Mouse (Mus musculus): ENCODE results near the gene Ndufa4l2.

The Ndufa4l2 gene

DNA sequence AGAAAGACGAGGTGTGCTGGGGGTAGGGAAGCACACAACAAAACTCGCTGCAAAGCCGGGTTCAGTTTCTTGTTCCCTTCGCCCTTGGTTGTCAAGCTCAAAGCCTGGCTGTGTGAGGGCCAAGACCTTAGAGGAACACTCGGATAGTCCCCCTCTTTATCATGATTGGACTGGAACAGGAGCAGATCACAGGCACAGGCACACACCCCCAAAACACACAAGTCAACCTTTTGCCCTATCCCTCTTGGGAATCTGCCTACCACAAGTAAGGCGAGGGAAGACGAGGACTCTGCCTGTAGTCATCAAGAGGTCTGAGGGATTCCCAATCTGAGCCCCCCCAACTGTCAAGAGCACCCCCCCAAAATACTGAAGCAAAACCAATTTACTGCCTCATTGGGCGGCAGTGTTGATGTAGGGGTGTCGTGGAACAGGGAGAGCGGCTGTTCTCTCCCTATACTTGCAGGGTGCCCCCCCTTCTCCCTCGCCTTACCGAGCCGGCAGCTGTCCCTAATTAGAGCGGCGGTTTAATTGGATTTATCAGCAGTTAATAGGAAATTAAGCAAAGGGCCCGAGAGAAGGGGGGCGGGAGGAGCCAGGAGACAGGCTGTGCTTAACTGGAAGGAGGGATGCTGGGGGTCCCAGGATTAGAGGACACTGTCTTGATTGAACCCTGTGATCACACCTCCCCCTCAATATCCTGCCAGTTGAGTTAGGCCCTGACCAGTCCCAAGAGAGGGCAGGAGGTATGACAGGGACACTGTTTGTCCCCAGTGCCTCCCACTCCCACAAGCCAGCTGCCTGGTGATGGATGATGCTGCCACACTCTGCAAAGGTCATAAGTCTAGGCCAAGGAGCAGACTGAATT is 4.7 kb upstream of the Ndufa4l2 start:
- DNase-seq (ENCODE audit: low spot score), result no peak

DNA sequence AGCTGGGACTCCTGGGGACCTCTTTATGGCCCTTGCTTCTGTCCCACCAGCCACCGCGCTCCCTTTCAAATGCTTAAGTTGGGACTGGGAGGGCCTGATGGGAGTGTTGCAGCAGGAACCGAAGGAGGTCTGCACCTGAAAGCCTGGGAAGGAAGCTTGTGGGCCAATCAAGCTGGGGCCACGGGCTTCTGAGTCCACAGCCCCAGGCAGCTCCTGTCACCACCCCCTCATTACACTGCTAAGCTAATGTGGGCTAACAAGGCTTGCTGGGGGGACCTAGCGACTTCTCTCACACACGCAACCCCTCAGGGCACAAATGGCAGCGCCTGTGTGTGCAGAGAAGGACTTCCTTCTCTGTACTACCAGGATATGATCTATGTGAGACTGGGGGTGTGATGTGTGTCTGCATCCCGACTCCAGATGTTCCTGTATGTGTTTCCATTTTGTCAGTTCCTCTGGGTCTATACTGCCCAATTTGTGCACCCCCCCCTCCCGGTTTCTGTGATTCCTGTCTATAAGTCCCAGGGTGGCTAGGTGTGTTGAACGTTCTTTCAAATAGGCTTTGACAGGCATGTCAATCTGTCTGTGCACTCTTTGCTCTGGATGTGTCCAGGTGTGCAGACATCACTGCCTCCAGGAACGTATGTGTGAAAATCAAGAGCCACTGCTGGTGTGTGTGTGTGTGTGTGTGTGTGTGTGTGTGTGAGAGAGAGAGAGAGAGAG is 3.7 kb upstream of the Ndufa4l2 start:
- DNase-seq (ENCODE audit: low spot score), result no peak

DNA sequence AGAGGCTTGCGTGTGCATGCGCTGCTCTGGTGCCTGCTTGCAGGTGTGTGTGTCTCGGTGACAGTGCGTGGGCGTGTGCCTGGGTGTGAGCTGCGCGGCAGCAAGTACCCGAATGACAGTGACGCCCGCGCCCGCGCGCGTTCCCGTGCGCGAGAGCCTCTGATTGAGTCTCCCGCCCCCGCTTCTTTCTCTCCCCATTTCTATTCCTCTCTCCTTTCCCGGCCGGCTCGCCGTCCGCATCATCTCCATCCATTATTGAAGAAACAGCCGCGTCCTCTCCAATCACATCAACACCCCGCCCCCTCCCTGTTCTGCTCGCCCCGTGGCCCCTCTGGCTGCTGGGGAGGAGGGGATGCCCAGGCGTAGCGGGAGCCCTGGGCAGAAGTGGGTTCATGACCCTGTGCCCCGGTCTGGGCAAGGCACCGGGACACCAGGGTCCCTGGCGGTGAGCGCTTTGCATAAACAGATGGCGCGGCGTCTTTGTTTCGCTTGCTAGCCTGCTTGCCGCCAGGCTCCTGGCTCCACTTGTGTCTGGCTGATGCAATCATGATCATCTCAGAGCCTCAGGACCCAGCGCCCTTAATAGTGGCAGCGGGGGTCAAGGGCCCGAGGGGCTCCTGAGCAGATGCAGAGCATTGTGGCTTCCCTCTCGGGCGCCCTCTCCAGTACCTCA is 3.0 kb upstream of the Ndufa4l2 start:
- peak; percentile 56 for DNase-seq (ENCODE audit: low spot score)

DNA sequence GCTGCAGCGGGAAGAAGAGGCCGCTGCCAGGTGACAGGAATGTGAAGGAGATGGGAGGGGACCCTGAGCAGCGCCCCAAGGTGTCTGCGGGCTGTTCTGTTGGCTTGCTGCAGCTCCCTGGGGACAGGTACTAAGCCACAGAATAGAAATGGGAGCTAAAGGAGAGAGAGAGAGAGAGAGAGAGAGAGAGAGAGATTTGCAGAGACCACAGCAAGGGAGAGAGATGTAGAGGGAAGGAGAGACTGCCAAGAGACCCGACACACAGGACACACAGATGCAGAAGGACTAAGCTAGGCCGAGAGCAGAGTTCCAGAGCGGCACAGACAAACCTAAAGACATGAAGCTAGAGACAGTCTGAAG is 2.5 kb upstream of the Ndufa4l2 start:
- DNase-seq (ENCODE audit: low spot score), result no peak

DNA sequence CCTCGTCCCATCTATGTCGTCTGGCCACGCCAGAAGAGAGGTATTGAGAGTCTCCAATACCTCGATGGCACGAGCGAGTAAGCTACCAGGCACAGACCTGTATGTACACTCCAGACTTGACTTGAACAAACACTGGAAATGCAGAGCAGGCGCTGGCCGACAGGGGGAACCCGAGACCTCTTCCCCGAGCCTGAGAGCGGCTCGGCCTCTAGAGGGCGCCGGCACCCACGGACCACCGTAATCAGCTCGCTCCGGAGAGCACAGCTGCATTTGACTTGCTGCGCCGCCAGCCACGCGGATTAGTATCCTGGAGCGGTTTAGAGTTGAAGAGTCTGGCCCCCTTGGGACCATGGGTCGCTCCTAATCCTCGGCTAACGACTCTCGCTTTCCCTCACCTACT is 2.0 kb upstream of the Ndufa4l2 start:
- peak; percentile 96 for DNase-seq (ENCODE audit: low spot score)

DNA sequence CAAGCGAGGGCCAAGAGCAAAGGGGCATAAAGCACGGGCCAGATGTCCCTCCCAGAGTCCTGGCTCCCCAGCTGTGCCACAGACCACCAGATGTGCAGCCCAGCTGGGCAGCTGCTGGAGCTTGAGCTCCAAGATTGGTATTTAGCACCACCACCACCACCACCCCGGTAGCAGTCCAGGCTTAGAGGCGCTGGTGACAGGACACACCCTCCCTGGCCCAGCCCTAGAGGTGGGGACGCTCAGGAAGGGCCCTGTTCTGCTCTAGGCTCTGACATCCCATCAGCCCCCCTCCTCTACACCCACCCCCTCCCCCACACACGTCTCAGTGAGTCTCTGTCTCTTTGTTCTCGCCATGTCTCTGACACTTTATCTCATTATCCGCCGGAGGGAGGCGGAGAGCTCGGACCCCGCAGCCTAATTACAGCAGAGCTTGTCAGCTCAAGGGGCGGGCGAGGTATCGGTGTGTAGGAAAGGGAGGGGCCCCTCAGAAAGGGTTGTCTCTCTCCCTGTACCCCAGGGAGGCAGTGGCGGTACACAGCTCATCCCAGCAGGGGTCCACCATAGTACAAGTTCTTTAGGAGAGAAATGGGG is 1.2 kb upstream of the Ndufa4l2 start:
- no peak for DNase-seq (ENCODE audit: low spot score)

DNA sequence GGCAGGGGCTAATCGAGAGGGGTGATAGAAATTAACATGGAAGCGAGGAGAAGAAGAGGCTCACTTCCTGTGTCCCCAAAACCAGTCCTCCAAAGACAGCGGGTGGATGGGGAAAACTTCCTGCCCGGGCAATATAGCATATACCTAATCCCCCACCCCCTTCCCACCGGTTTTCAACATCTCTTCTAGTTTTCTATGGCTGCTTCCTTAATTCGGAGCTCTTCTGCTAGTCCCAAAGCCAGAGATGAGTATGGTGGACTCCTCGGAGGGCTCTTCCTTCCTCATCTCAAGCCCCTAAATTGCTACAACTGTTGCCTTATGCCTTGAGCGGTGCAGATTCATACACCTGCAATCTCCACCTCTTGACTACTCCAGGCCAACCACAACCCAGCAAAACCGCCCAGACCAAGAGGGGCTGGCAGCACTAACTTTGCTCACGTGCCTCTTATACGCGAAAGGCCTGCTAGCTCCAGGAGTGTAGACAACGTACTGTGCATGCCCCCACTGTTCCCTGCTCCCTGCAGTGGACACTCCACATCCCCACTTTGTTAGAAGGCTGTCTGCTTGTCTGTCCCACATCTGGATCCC is 562 bp upstream of the Ndufa4l2 start:
- DNase-seq (ENCODE audit: low spot score), result no peak

DNA sequence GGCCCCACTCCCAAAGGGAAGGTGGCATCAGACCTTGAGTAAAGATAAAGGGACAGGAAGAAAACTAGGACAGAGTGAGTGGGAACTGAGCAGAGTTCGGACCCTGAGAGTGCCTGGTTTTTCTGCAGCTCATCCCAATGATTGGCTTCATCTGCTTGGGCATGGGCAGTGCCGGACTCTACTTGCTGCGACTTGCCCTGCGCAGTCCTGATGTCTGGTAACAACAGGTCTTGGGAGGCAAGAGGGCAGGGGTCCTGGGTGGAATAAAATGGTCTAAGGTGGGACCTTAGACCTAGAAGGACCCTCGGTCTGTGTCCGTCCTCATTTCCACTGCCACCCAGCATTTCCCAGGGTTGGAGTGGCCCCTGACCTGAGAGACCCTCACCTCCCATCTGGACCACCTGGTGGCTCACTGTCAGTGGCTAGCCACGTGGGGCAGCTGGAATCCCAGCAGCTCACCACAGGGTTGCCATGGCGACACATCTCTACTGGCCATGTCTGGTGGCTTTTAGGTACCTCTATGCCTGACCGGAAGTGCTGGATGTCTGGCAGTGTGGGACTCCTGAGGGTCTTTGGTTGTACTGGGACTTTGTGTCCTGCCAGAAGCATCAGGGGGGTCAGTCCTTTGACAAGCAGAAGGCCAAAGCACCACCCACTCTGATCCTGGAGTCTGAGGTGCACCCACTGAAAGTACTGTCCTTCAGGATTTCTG is 660 bp downstream of the Ndufa4l2 start:
- no peak for DNase-seq (ENCODE audit: low spot score)

DNA sequence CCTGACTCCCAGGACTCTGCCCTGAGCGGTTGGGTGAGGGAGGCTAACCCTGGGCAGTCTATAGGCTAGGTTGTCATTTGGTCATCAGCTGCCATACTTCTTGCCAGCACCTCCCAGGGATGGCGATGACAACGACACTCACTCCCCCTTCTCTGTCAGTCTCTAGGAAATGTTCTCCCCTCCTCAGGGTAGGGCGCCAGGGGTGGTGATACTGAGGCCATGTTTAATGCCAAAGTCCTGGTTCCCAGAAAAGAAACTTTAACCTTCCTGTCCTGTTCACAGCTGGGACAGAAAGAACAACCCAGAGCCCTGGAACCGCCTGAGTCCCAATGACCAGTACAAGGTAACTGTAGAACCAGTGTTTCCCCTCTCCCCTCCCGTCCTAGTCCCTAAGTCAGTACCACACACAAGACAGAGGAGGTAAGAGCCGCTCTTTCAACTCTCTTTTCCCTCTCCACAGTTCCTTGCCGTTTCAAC is 1.3 kb downstream of the Ndufa4l2 start:
- DNase-seq (ENCODE audit: low spot score), result no peak

DNA sequence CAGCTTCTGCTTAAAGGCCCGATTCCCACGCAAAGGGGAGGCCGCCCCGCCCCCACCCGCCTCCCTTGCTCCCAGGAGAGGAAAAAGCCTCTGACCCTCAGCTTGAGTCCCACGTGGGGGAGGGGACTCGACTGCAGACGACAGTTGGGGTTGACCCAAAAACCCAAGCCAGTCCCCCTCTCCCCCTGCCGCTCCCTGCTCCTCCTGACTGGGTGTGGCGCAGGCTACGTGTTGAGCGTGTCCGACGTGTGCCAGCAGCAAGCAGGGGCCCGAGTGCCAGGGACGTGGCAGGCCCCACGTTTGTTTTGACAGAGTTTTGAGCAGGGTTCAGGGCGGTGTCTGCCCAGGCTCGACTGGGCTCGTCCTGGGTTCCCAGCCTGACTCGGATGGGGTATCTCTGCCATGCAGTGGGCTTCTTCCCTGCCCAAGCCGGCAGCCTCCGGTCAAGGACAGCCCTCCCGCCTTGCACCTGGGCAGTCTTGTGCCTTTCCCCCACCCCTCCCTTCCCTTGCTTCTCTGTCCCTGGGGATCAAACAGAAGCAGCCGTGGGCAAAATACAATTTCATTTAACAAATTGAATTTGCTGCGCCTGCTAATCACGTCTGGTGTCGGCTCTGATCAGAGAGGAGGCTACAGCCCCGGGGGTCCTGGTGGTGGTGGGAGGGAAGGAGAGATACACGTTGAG is 2.0 kb downstream of the Ndufa4l2 start:
- no peak for DNase-seq (ENCODE audit: low spot score)

DNA sequence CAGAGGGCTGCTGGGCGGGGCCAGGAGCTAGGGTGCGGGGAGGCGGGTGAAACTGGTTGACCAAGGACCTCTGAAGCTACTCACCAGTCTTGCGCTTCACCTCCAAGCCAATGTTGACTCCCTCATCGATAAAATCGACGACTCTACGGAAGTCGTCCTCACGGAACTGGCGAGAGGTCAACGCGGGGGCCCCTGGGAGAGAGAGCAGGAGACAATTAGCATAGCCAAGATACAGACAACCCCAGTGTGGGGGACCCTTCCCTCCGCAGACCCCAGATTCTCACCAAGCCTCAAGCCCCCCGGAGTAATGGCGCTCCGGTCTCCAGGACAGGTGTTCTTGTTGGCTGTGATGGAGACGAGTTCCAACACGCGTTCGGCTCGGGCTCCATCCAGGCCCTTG is 3.2 kb downstream of the Ndufa4l2 start:
- DNase-seq (ENCODE audit: low spot score), result no peak

DNA sequence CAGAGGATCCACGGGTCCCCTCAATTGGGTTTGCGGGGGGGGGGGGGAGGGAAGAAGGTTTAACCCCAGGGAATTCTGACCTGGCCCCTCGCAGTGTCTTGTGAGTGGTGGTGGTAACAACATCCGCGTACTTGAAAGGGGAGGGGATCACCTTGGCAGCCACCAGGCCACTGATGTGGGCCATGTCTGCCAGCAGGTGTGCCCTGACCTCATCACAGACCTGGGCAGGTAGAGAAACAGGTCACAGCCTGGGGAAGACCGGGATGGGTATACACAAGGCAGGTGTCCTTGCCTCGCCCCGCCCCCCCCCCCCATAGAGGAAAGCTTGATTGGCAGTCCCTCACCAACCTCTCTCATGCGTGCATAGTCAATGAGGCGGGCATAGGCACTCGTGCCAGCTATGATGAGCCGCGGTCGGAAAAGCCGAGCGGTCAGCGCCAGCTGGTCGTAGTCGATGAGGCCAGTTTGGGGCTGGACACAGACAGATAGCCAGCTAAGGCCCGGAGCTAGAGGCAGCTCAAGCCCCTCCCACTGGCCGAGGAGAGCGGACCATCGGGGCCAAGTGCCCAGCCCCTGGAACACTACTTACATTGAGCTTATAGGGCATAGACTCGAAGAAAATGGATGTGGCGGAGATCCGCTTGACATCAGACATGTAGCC is 4.4 kb downstream of the Ndufa4l2 start:
- DNase-seq (ENCODE audit: low spot score), result no peak

DNA sequence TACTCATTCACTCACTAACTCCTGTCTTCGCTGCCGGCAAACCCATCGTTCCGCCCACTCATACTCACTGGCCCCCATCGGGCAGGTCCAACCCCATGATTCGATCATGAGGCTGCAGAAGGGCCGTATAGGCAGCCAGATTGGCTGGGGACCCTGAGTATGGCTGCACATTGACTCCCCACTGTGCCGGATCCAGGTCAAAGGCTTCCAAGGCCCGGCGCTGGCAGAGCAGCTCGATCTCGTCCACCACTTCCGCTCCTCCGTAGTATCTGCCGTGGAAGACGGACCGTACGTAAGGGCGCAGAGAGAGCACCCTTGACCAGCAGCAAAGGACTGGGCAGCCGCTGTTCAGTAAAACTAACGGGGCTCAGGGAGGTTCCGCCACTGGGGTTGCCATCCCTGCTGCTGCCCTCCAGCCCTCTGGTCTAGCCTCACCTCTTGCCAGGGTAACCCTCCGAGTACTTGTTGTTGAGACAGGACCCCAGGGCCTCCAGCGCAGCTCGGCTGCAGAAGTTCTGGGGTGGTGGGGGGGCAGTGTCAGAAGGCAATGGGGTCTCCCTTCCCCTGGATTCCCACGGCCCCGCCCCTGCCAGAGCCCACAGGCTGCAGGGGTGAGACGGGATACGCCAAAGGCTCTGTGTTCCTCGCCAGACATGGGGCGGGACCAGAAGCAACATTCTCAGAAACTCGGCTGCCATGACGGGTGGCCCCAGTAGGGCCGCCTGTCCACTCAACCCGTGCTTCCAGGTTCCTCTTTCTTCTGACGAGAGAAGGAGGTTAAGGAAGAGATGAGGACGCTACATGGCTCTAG is 5.3 kb downstream of the Ndufa4l2 start:
- DNase-seq (ENCODE audit: low spot score), result no peak

DNA sequence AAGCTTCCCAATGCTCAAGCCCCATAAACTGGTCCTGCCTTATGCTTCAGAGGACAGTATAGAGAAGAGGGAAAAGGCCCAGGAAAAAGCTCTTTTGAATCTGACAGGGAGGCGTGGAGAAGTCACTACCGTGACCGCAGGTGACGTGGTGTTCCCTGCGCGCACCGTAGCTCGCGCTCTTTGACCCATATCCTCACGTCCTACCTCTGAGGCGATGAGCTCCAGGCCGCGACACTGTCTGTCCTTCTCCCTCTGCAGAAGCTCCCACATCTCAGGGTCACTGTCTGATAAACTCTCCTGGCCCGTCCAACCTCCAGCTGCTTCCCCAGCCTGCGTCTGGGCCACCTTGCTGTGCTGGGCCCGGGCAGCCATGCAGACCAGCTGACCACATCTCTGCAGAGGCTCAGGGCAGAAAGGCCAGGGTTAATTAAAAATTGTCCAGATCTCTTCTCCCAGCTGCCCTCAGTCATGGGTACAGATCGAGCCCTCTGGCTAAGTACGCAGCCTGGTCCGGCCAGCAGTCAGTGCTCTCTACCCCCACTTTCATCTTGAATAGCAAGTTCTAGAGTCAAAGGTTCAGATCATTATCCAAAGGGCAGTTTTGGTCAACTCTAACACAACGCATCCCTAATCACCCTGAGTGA is 6.1 kb downstream of the Ndufa4l2 start:
- no peak for DNase-seq (ENCODE audit: low spot score)

DNA sequence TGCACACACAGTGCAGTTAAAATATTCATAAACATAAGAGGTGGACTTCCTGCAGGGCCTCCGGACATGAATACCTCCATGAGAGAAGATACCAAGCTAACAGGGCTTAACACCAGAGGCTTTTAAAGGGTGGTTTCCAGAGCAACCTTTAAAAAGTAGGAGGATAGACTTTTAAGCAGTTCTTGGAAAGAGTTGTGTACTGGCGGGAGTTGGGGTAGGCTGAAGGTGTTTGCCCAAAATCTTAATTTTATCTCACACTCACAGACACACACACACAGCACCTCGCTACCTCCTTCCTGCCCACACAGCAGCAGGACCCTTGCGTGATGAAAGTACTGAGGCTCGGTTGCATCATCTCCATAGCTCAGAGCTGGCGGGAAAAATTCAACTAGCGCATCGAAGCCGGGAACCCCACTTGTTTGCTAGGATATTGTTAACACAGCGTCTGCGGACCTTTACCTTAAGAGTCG is 6.9 kb downstream of the Ndufa4l2 start:
- no peak for DNase-seq (ENCODE audit: low spot score)

DNA sequence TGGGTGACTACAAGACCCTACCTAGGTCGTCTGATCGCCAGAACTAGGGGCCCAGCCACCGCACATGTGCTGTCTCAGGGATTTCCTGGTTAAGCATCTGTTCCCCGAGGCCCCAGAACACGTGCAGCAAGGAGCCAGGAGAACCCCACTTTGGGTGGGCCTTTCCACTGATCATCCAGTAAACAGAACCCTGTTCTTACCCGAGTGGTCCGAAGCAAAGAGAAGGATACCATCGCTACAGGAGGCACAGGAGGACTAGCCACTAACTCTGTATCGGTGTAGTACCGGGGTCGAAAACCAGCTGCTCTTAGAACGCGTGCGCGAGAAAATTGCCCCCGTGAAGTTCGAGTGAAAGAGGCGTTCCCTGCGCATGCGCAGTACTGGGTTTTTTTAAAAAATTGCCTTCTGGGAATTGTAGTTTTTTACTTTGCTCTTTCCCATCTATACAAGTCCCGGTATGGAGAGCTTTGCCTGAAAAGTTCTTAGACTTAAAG is 7.4 kb downstream of the Ndufa4l2 start, which contains the start of gene Shmt2:
Gene Shmt2 (minus strand): TSS at position 357 of the 494 bp plus-strand sequence.
- DNase-seq (ENCODE audit: low spot score), result peak; percentile 91

DNA sequence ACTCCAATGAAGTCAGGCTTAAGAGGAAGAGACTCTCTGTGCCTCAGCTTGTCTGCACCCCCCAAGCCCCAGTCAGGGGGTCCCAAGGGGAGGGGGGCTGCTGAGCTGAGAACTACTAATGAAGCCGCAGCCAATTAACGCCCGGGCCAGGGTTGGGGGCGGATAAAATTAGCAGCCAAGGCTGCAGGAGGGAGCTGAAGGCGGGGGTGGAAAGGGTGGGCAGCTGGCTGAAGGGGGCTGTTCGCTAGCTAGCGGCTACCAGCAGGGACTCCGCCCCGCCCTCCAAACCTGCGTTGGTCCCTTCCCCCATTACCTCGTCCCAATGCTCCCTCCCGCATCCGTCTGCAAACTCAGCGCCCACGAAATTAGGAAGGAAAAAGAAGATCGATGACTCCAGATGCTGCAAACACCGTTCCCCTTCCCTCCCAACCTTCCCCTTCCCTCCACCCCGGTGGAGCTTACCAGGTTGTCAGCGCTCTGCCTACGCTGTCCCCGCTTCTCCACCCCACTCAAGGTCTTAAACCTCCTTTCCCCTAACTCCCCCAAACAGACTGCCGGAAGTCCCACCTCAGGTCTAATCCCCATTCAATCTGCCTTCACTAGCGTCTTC is 10.0 kb downstream of the Ndufa4l2 start:
- DNase-seq (ENCODE audit: low spot score), result no peak

DNA sequence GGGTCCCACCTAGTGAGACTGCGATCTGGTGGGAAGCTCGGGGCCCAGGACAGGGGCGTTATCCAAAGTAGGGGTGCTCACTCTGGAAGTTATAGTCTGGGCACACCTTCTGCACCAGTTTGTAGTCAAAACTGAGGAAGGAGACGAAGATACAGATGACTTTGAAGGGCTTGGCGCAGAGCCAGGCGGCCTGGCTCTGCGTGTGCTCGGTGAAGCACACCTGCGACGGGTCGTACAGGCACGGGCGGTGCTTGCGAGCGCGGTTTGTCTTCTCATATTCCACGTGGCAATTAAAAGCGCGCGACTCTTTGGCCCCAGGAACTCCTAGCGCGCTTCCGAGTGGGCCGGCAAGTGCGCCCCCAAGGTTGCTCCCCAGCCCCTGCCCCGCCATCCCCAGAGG is 11.3 kb downstream of the Ndufa4l2 start:
- DNase-seq (ENCODE audit: low spot score), result no peak
